Mouse (Mus musculus): ENCODE results near the gene Chst11. TPM values are rescaled to one million over a fixed set of nuclear protein-coding genes. Genes with fewer than 3 reads are reported as not detected.

The Chst11 gene
- total RNA-seq, 2 experiments from 2014 or later, result 40.8 to 75.4 TPM

DNA sequence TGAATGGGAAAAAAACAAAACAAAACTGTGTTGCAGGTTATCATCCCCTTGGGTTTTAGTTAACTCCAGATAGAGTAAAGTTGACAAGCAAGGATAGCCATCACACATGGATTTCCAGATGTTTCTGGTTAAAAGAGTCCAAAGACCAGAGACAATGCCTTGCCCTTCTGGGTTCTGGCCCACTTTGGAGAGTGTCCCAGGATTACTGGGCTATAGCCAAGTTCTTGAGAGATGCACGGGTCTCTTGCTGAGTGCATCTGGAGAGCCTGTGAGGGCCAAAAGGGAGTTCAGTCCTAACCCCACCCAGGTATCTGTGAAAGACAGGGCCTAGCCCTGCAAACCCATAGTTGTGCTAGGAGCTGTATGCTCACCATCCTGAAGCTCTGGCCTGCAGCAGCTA is 193.4 kb downstream of the Chst11 start:
- DNase-seq, result no peak

DNA sequence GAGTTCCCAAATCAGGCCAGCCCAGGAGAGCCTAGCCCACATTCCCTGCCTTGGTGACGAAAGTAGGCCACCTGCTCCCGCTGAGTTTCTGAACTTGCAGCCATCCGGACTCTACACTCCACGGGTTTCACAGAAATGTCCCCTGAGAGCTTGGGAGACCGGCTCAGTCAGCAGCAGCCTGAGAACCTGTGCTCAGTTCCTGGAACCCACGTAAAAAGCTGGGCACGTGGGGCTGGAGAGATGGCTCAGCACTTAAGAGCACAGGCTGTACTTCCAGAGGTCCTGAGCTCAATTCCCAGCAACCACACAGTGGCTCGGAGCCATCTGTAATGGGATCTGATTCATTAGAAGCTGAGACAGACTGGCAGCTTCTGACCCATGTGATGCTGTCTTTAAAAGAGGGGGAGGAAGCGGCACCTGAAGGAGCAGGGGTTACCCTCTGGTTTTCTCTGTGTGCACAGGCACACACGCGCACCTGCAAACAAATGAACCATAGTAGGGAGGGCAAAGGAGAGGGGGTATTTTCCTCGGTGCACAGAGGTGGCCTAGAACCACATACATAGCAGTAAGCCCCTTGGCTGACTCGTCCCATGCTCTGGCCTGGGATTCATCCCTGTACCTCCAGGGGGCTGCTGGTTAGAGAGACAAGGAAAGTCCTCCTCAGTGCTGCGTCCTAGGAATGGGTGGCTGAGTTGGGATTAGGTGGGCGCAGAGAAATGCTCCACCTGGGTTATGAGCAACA is 196.7 kb downstream of the Chst11 start:
- peak in 1 of 2 experiments; percentile 53 for DNase-seq

DNA sequence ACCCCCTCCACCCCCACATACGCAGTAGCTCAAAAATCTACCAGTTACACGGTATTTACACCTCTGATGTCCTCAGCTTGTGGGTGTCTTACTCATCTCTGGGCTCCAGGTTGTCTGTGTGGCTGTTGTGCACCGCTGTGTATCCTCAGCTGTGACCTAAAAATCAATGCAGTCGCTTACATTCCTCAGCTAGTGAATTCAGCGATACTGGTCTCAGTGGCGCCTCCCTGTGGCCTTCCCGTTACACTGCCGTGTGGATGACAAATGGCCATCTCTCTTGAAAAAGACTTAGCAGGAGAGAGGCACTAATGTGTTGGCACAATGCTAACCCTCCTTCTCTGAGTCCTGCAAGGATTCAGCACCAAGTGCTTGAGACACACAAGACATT is 197.3 kb downstream of the Chst11 start:
- peak; percentile 79 to 85 for DNase-seq

DNA sequence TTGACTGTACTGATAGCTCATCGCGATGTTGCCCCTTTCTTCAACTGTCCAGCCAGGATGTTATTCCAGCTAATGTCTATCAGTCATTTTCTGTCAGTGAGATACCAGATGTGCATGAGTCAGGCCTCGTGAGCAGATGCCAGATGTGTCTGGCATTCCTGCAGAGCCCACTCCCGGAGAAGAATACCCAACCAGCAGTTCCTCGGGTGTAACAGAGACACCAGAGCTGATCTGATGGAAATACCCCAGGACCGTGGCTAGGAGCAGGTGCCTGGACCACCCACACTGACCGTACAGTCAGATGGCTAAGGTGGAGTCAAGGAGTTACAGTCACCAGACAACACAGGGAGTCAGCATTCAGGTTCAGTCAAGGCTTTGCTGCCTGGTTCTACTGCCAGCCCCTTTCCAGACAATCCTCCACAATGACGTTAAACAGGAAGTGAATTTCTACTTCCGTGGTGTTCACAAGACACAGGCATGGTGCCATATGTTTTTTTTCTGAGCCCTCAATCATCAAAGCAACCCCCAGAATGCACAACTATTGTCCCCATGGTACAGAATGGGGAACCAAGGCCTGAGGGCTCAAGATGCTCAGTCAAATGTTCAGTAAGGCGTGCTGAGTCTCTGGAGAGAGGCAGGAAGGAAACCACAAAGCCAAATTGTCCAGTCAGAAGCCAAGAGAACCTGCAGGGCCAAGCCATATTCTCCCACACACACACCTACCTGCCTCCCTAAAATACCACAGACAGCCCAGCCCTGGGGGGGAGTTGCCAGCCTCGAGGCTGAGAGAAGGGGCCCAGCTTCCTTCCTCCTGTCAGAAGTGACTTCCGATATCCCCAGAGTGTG is 198.6 kb downstream of the Chst11 start:
- no peak for DNase-seq

DNA sequence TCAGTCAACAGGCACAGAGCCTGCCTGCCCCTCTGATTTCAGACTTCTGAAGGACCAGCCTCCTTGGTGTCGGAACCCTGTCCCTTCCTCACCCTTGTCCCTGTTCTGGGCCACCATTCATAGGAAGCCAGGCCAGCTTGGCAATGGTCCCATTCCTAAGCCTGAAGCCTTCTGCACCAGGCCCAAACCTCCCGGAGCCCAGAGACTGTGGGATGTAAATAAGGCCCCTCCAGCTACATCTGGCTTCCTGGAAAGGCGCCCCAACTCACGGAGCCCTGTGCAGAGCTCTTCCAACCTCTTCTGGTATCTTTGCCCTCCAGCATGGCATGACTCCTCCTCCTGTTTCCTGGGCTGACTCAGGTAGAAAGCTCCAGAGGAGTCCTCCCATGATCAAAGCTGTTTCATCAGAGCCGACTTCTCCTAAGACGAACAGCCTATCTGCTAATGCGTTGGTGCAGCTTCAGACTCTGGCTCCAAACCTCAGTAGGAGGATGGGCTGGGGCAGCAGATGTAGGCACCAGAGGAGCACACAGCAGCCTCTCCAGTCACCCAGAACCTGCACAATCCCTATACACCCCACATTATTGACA is 199.3 kb downstream of the Chst11 start:
- peak in 1 of 2 experiments; percentile 61 for DNase-seq

DNA sequence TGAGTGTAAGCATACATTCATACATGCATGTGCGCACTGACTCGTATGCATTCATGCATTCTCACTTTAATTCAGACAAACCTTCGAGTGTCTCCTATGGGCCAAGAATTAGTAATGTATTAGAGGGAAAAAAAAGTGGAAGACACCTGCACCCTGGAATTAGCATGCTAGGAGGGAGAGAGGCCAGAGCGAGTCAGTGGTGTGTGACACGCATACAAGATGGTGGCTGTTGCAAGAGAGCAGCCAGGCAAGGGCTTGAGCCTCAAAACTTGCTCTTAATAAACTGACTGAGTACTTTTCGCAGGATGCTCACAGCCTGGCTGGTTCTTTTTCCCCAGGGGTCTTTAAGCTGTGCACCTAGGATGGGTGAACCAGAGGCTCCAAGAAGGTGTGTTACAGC is 199.8 kb downstream of the Chst11 start:
- DNase-seq, result no peak

DNA sequence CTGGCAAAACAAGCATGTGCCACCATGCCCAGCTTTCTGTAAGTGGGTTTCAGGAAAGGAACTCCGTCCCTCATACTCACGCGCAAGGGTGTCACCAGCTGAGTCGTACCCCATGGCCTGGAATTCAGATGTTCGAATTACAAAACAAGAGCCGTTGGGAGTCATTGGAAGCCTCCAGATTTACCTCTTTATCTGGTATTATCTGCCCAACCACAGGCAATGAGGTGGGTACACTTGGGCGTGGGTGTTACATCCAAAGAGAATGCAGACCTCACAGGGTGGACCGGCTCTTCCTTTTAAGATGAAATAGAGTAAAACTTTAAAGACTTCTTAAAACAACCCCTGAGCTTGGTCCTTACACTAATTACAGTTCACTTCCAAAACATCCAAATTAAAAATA is 200.9 kb downstream of the Chst11 start:
- DNase-seq, result no peak

DNA sequence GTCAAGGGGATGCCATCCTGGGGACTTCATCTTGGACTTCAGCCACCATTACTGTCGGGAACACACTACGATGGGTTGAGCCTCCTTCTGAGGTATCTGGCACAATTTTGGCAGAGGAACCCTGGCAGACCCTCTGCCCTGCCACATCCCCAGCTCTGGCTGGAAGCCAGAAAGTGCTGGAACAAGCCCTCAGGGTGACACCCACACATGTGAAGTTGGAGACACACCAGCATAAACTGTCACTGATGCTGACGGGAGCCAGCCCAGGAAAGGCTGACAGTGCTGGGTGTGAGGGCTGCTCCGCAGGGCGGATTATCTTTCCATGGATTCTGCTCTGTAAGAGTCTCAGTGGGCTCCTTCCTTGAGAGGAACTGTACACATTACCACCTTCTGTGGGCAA is 201.7 kb downstream of the Chst11 start:
- no peak for DNase-seq

DNA sequence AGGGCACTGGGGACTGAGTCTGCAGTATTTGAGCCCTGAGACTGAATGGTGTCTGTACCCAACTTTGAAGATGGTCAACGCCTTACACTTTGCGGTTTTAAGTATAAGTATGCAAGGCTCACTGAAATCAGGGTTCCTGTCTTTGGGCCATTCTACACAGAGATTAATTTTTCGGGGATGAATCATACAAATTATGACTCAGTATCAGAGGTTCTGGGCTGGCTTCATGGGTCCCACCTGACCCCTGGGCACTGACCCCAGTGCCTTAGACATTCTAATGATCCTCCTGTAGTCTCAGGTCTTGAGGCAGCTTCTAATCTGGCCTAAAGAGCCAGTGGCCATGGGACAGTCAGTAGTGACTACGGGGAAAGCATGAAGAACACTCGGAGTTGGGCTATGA is 203.8 kb downstream of the Chst11 start:
- DNase-seq, result no peak

DNA sequence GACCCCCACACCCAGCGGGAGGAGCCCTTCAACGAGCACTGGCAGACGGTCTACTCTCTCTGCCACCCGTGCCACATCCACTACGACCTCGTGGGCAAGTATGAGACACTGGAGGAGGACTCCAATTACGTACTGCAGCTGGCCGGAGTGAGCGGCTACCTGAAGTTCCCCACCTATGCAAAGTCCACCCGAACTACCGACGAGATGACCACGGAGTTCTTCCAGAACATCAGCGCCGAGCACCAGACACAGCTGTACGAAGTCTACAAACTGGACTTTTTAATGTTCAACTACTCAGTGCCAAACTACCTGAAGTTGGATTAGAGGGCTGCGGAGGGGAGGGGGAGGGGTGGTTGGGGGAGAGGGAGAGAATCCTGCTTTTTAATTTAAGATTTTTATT is 206.2 kb downstream of the Chst11 start:
- DNase-seq, result no peak

DNA sequence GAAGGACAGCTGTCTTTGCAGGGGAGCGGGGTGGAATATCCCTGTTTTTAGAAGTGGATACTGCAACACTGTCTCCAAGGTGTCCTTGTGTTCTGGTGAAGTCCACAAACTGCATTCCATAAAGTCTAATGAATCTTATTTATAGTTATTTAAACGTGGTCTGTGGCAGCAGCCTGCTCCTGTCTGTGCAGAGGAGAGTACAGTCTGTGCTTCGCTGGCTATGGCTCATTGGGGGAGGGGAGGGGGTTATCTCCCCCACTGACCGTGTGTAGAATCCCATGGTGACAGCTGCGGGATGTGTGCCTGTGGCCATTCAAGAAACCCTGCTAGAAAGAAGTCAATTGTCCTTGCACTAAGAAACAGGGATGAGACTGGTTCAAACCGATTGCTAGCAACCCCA is 206.7 kb downstream of the Chst11 start:
- DNase-seq, result no peak

DNA sequence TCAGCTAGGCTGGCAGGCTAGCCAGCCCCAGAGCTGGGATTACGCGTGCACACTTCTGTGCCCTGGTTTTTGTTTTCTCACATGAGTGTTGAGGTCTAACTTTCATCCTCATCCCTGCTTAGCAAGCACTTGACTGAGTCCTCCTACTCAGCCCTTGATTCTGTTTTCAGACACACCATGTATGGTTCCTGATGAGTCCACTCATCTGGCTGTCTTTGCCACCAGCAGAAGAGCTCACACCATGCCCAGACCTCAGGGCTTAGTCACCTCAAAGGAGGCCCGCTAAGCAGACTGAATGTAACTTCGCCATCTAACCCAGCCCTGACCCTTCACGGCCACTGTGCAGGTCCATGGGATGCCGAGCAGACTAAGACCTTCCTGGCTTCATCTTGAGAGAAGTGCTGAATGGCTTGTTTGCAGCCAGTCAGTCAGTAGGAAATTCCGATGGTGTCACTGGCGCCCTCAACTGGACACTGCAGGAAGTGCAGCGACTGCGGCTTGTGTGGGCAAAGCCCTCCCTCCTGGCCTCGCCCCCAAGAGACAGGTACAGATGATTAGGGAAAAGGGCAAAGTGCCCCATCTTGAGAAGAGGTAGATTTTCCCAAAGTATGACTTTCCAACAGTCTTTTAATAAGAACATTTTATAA is 212.5 kb downstream of the Chst11 start:
- peak; percentile 81 to 82 for DNase-seq

DNA sequence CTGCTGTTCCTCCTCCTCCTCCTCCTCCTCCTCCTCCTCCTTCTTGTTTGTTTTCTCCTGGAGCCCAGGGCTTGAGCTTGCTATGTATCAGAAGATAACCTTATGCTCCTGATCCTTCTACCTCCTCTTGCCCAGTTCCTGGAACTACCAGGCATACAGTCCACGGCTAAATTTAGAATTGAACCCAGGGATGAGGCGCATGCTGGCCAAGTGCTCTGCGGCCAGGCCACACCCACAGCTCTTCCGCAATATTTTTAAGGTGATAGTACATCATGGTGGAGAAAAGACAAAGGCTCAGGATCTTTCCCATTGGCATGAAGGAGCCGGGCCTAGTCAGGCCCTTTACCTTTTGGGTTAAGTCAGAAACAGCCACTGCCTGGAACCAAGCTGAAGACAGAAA is 213.4 kb downstream of the Chst11 start:
- DNase-seq, result no peak

DNA sequence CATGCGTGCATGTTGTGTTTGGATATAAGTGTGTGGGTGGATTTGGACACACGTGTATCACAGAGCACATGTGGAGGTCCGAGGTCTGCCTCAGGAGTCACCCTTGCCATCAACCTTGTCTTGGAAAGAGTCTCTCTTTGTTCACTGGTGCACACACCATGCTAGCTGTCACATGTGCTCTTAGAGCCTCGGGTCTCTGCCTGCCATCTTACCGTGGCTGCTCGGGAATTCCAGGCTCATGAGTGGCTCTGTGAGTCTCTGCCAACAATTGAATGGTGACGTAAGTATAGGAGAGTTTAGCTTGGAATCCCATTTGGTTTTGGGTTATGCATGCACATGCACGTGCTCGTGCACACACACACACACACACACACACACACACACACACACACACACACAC is 214.0 kb downstream of the Chst11 start:
- DNase-seq, result no peak

DNA sequence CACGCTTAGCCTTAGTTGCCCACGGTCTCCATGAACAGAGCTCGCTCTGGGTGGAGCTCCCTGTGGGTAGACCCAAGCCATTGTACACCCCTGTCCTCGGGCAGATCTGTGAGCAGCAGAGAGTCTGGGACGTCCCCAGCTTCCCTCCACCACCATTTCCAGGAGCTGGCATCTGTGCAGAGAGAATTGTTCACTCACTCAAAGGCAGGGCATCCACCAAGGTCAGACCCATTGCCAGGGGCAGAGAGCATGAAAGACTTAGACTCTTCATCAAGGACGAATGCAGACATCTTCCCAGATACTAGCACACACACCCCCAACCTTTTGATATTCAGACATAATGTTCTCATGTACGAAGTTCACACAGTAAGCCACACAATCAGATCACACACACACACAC is 216.2 kb downstream of the Chst11 start:
- DNase-seq, result peak; percentile 61 to 66

DNA sequence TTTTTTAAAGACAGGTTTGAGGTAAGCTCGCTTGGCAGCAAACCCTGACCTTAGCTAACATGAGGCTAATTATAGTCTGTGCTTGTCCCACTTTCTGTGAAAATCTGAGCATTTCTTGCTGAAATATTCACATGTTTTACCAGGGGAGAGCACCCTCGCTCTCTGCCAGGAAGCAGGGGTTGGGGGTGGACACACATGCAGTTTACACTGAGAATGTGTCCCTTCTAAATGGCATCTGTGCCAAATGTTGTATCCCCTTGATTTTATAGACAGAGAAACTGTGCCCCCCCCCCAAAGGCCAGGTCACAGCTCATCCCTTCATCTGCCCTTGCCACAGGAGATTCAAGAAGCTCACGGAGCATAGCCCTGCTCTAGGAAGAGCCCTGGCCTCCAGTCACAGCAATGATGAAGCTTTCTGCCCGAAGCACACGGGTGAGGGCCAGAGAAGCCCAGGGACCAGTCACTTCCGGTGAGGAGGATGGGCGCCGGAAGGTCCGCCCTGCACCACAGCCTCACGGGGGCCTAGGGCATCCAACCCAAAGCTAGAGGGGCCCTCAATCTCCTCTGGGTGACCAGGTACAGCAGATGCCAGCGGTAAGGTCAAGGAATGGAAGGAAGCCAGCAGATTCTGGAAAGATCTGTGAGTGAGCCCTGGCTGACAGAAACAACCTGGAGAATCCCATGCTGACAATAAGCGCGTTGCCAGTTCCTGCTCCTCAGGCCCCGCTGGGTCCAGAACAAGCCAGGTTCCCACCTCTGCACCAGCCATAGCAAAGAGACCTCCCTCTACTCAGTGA is 217.8 kb downstream of the Chst11 start:
- DNase-seq, result no peak

DNA sequence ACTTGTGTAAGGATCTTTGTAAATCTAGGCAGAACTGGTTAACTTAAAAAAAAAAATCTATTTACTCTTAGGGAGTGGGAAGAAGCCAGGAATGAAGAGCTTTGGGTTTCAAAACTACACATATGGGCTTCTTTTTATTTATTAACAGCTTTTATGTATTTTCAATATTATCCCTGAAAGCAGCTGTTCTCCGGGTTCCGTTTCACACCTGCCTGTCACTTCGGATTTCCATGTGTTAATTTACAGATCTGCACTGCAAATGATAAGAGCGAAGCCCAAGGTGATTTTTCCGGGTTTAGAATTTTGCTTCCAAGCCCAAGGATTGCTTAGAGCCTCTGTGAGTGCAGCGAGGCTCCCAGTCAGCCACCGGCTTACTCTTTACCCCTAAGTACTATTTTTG is 223.1 kb downstream of the Chst11 start:
- no peak for DNase-seq

DNA sequence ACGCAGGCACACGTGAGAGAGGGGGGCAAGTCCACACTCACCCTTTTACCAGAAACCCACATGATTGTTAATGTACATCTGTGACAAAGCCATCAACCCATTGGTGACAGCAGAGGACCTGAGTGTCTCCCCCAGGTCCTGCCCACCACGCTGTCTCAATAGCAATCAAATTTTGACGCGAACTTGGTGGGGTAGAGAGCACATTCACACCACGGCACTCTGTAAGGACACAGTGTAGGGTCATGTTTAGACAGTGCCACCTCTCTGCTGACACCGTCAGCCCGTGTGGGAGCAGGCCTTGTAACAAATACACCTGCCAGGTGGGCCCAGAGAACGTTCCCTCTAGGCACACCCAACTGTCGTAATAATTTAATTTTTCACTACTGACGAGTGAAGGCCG is 224.1 kb downstream of the Chst11 start:
- no peak for DNase-seq

DNA sequence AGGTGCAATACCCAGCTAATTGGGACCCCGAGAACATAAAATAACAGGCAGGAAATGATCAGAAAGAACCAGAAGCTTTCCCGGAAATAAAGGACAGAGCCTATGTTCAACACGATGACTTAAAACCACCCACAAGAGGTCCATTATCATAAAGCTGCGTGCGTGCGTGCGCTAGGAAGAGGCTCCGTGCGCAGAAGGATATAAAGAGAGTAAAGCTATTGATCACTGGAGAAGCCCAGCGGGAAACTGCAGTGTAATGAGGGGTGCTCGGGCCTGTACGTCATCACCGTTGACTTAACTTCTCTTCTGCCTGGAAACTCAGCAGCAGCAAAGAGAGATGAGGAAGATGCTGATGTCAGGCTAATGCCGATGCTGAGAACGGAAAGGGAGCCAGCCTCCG is 224.8 kb downstream of the Chst11 start:
- no peak for DNase-seq

DNA sequence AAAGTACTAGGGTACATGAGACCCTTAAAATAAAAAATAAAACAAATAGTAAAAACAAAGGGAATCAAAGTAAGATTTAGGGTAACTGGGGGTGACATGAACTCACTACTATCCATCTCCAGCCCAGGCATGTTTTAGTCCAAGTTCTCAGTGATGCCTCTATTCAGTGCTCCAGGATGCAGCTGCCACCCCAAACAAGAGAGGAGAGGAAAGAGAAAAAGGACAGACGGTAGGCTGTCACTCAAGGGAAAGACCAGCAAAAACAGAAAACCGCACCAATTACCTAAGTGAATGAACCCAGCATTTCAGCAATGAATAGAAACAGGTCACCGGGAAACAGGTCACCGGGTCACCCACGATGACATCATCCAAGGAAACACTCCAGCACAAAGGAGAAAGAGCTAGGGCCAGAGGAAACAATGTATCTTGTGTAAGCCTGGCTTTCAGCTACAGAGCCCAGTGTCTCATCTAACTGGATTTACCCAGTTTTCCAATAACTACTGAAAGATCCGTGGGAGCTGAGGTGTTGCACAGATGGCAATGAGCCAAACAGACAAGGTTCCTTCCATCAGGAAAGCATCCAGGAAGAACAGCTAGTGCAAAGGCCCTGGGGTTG is 225.8 kb downstream of the Chst11 start:
- peak; percentile 29 for DNase-seq

DNA sequence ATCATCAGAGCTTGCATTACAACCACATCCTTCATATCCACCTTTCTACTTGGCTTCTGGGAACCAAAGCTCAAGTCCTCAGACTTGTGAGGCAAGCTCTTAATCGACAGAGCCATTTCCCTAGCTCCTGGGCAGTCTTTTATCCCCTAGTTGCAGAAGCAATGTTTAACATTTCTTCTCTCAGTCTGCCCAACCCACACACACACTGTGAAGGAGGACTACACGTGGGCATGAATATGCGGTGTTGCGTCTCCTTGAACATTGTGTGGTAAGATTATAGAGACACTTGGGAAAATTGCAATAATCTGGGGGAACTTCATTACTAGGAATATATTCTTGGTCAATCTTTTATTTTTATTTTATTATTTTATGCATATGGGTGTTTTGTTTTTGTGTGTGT is 227.3 kb downstream of the Chst11 start:
- DNase-seq, result no peak
